Mouse (Mus musculus) macrophage (primary cell): ENCODE measurements around the gene Lrrc66. TPM values are rescaled to one million over a fixed set of nuclear protein-coding genes. Genes with fewer than 3 reads are reported as not detected.

Experiments used
- H3K27ac ChIP-seq: fragments of 350-480 bp; formaldehyde crosslinking; 2 replicates; pipeline ENCODE4 v1.9.0; 2021
- H3K36me3 ChIP-seq: fragments of 350-480 bp; formaldehyde crosslinking; 2 replicates; pipeline ENCODE4 v1.9.0; 2021; ENCODE audit errors: inconsistent target
- H3K4me3 ChIP-seq: fragments of 350-480 bp; formaldehyde crosslinking; 2 replicates; pipeline ENCODE4 v1.9.0; 2021; ENCODE audit errors: inconsistent target
- H3K79me2 ChIP-seq: fragments of 350-480 bp; formaldehyde crosslinking; 2 replicates; pipeline ENCODE4 v1.9.0; 2021; ENCODE audit errors: inconsistent target
- WGBS: methylation state at CpG from one replicate; pipeline ENCODE4 v1.1.7; 2026; ENCODE audit warnings: inconsistent platforms; ENCODE audit not compliant: missing documents; 5-methylcytosine and 5-hydroxymethylcytosine counted together
- polyA plus RNA-seq: library from polyadenylated mRNA; stranded (reverse); fragments of 250-400 nt; gene quantifications from 3 replicates; pipeline ENCODE4 v1.2.4, GENCODE M21; 2018; ENCODE audit warnings: inconsistent platforms

Lrrc66 gene
- polyA plus RNA-seq, 1 experiment from 2014 or later = 4.6 TPM

GRCm38 (mm10) chr5:73558756-73559155, 73.6 kb downstream of the Lrrc66 start:
- Histone ChIP-seq H3K79me2 (no peaks in the 10 kb centered on the region), H3K36me3 (no peaks in the 10 kb centered on the region), H3K4me3 (no peak overlapping the region), H3K27ac (no peak overlapping the region)
- WGBS = 89% methylated on average over 6 of the region's 6 CpGs

- Histone ChIP-seq H3K27ac (no peak overlapping the region), H3K79me2 (no peaks in the 10 kb centered on the region), H3K4me3 (no peak overlapping the region), H3K36me3 (no peaks in the 10 kb centered on the region)
- WGBS = 88% methylated on average over 12 of the region's 12 CpGs
These were observed 75.4 kb downstream of the Lrrc66 start for GRCm38 (mm10) chr5:73556733-73557425.

Other genes with a start within 250 kb of the Lrrc66 start
- gene Cwh43, start 226.5 kb downstream of the Lrrc66 start, polyA plus RNA-seq = not detected in 3 replicates
- 3.2 to 4.7 TPM (median 4.0 TPM) in 3 replicates for gene Dcun1d4, start 151.5 kb downstream of the Lrrc66 start, polyA plus RNA-seq
- gene Sgcb, start 15.3 kb upstream of the Lrrc66 start, polyA plus RNA-seq = 21.5 to 29.7 TPM (median 28.0 TPM) in 3 replicates
- gene Spata18, start 18.9 kb upstream of the Lrrc66 start, polyA plus RNA-seq = not detected in 3 replicates